Mouse (Mus musculus): ENCODE measurements around the gene Ugt1a9.
"Not testable (repeated sequence)": the region's sequence is repeated elsewhere in the genome, so short reads cannot be mapped to it uniquely, and the experiment has no call there.

Ugt1a9 gene

GRCm38 (mm10) chr1:88105656-88106055, 35.1 kb downstream of the Ugt1a9 start:
- DNase-seq (ENCODE audit: low read depth, low spot score): no peak

DNA sequence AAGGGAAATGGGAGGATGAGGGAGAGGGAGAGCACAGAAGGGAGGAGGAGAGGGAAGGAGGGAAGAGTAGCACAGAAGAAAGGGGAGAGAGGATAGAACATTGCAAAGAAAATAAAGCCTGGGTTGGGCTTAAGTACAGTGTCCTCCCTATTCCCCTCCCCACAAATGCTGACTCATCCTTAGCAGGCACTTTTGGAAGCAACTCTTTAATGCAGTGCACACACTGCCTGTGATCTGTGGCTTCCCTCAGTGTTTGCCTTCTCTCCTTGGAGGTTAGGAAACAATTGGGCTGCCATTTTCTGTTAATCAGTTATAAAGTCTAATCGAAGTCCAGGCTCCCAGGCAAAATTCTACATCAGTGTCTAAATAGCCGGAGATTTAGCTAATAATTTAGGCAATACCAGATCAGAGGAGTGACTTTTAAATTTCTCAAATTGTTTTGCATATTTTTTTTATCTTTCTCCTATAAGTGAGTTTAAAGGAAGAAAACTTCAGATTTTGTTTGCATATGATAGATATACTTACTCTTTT, 38.5 kb downstream of the Ugt1a9 start:
- not testable (repeated sequence) for DNase-seq (ENCODE audit: low read depth, low spot score)

DNA sequence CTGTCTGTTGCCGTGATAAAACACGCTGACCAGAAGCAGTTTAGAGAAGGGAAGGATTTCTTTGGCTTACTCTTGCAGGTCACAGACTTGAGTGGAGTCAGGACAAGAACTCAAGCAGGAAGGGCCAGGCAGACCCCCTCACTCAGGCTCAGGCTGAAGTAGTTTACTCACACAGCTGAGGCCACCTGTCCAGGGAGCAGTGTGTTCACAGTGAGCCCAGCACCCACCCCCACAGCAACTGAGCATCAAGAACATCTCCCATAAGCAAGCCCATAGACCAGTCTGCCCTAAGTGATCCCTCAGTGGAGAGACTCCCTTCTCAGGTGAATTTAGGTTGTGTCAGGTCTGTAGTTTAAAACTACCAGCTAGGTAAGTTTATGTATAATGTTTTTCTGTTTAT, 39.0 kb downstream of the Ugt1a9 start:
- DNase-seq (ENCODE audit: low read depth, low spot score): not testable (repeated sequence)

GRCm38 (mm10) chr1:88112769-88113168, 42.2 kb downstream of the Ugt1a9 start:
- DNase-seq (ENCODE audit: low read depth, low spot score): not testable (repeated sequence)

GRCm38 (mm10) chr1:88120550-88120949, 50.0 kb downstream of the Ugt1a9 start:
- DNase-seq (ENCODE audit: low read depth, low spot score): not testable (repeated sequence)

- not testable (repeated sequence) for DNase-seq (ENCODE audit: low read depth, low spot score)
These were observed 50.9 kb downstream of the Ugt1a9 start for GRCm38 (mm10) chr1:88121521-88121920.

GRCm38 (mm10) chr1:88125827-88126360, 55.3 kb downstream of the Ugt1a9 start:
- DNase-seq (ENCODE audit: low read depth, low spot score): not testable (repeated sequence)

- not testable (repeated sequence) for DNase-seq (ENCODE audit: low read depth, low spot score)
These were observed 58.5 kb downstream of the Ugt1a9 start for GRCm38 (mm10) chr1:88129091-88129490.

DNA sequence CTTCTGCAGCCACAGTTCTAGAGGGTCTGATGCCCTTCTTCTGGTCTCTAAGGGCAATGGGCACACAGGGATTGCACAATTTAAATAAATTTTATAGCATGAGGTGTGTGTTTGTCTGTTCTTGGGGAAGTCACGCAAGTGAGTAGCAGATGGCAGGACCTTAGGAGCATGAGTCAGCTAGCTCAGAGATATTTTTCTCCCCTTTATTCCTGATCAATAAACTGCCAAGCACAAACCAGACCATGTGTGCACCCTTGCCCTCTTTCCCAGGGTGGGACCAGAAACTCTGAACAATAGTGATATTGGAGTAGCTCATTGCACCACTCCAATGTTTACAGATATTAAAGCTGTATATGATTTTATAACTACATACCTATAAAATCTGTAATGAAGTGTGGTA, 59.6 kb downstream of the Ugt1a9 start:
- DNase-seq (ENCODE audit: low read depth, low spot score): not testable (repeated sequence)

DNA sequence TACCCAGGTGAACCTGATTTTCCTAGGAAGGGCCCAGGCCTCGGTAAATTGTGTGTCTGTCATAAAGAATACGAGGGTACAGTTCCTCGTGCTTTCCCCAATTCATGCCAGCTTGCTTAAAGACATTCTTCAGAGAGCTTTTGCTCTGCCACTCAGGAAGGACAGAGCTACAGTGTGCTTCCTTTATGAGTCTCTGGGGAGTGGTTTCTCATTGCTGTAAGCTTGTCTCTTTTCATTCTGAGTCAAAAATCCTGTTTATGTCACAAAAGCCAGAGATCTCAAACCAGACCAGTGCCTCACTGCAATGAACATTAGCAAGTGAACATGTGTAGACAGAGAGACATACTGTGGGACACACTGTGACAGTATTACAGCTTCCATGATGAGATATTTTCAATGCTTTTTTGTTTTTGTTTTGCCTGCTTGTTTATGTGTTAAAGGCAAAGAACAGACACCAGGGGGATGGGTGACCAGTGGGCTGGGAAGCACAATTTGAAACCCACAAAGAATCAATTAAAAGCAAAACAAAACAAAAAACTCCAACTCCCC, 63.4 kb downstream of the Ugt1a9 start:
- DNase-seq (ENCODE audit: low read depth, low spot score): no peak

- DNase-seq (ENCODE audit: low read depth, low spot score): not testable (repeated sequence)
These were observed 63.9 kb downstream of the Ugt1a9 start, which contains the start of gene Ugt1a6a for GRCm38 (mm10) chr1:88134457-88135011. Ugt1a6a (plus strand) TSS chr1:88134809.

DNA sequence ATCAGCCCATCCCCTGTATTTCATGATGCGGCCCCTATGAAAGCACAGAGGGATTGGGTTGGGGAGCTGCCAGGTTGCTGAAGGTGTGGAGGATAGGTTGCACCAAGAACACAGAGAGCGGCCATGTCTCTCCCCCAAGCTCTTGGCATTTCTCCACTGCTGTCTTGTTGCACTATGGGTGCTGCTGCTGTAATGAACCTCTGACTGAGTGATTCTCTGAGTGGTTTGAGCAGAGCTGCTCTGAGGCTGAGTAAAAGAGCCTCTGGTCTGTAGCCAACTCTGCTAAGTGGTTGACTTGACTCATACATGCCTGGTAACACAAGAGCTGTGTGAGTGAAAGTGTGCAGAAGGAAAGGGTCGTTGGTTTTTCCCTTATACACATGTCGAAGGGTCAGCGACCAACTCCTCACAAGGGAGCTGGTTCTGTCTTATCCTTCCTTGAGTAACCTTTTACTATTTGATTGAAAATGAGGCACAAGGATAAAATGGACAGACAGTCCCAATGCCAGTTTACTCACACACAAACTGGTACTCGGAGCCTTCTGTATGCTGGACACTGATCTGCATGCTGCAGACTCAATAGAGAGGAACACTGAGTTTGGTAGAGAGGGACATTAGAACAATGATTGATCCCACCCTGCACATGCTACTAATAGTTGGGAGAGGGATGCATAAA, 64.8 kb downstream of the Ugt1a9 start:
- DNase-seq (ENCODE audit: low read depth, low spot score): not testable (repeated sequence)

GRCm38 (mm10) chr1:88136646-88137045, 66.0 kb downstream of the Ugt1a9 start:
- no peak for DNase-seq (ENCODE audit: low read depth, low spot score)

GRCm38 (mm10) chr1:88137264-88137663, 66.7 kb downstream of the Ugt1a9 start:
- no peak for DNase-seq (ENCODE audit: low read depth, low spot score)

GRCm38 (mm10) chr1:88138145-88138544, 67.5 kb downstream of the Ugt1a9 start:
- DNase-seq (ENCODE audit: low read depth, low spot score): no peak

GRCm38 (mm10) chr1:88140492-88140891, 69.9 kb downstream of the Ugt1a9 start:
- not testable (repeated sequence) for DNase-seq (ENCODE audit: low read depth, low spot score)

GRCm38 (mm10) chr1:88143966-88144675, 73.5 kb downstream of the Ugt1a9 start:
- DNase-seq (ENCODE audit: low read depth, low spot score): not testable (repeated sequence)

GRCm38 (mm10) chr1:88145278-88145677, 74.7 kb downstream of the Ugt1a9 start:
- DNase-seq (ENCODE audit: low read depth, low spot score): not testable (repeated sequence)

- DNase-seq (ENCODE audit: low read depth, low spot score): not testable (repeated sequence)
These were observed 79.5 kb downstream of the Ugt1a9 start for GRCm38 (mm10) chr1:88150133-88150532.

DNA sequence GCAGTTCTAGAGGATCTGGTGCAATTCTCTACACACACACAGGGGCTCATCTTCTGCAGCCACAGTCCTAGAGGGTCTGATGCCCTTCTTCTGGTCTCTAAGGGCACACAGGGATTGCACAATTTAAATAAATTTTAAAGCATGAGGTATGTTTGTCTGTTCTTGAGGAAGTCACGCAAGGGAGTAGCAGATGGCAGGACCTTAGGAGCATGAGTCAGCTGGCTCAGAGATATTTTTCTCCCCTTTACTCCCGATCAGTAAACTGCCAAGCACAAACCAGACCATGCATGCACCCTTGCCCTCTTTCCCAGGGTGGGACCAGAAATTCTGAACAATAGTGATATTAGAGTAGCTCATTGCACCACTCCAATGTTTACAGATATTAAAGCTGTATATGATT, 87.8 kb downstream of the Ugt1a9 start:
- no peak for DNase-seq (ENCODE audit: low read depth, low spot score)

DNA sequence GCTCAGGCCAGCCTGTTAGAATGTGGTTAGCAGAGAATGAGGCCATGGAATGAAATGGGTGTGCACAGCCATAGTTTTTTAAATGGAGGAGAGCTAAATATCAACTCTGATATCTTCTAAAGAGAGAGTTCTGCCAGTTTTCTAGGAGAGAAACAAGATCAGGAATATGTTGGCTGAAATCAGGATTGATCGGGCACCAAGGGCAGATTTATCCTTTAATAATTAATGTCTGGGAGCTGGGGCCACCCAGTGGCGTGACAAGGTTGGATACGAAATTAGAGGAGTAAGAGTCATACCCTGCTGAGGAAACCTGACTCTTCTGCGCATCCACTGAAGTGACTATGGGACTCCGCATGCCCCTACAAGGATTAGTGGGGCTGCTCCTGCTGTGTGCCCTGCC, 95.1 kb downstream of the Ugt1a9 start, which contains the start of gene Ugt1a5:
Gene Ugt1a5 (plus strand): TSS at position 302 of the 400 bp plus-strand sequence.
- no peak for DNase-seq (ENCODE audit: low read depth, low spot score)

- DNase-seq (ENCODE audit: low read depth, low spot score): not testable (repeated sequence)
These were observed 101.6 kb downstream of the Ugt1a9 start for GRCm38 (mm10) chr1:88172190-88172589.

All from telencephalon, adult 2 months (tissue).